Comparison of ENCODE assay signal across 8 mouse cellular contexts in the genomic region with DNA sequence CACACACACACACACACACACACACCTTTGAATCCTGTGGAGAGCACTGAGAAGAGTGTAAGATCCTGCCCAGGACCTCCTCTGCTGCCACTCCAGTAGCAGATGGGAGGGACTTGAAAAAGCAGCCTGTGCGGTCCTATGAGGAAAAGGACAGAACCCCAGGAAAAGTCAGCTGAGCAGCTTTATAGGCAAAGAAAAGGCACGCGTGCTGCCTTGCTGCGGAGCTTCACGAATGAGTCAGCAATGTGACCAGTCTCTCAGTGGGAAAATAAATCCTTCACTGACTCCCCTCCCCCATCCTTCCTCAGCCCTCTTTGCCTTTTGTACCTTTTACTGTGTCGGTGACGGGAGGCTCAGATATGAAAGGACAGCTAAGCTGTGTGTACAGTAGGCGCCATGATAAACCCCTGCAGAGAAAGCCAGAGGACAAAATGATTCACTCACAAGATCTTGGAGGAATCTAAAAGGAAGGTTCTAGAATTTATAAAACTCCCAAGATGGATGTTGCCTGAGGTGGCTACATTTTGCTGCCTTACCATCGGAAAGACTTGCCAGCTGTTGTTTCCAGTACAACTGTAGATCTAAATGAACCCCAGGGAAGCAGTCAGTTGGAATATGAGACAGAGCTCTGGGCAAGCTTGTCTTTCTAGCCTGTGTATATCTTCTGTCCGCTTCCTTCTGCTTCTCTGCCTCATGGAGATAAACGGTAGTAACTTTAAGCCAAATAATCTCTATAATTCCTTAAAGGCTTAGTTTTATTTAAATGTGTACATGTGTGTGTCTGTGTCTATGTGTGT. TPM values are rescaled to one million over a fixed set of nuclear protein-coding genes. Genes with fewer than 3 reads are reported as not detected.
DNase-seq lines count a peak whose midpoint lies in the region; ATAC-seq and TF ChIP-seq lines count a peak whose summit lies in the region.

No protein-coding gene starts in this region.

- H3K4me1 ChIP-seq in midbrain, embryonic 13.5 days (replicated peaks): peaks cover 8% of the 10 kb centered on the region
- H3K4me1 ChIP-seq in midbrain, embryonic 10.5 days: no peaks in the 10 kb centered on the region
- H3K4me1 ChIP-seq in kidney, postnatal 0 days (replicated peaks; ENCODE audit: insufficient read depth, low read length): no peaks in the 10 kb centered on the region
- H3K4me1 ChIP-seq in stomach, embryonic 16.5 days (ENCODE audit: control insufficient read depth, insufficient read depth, low read length): peaks cover 20% of the 10 kb centered on the region

- DNase-seq in embryo, embryonic 10.5 days (ENCODE audit: low spot score): peak; percentile 29
- DNase-seq in embryo, embryonic 10 days (ENCODE audit: low spot score): no peak
- DNase-seq in midbrain, embryonic 10.5 days (ENCODE audit: low spot score): no peak
- DNase-seq in kidney, postnatal 0 days (ENCODE audit: low spot score): peak; percentile 72
- DNase-seq in left cerebral cortex, postnatal 4 days: no peak
- DNase-seq in layer of hippocampus, postnatal 36 days: no peak

- H3K9me3 ChIP-seq in midbrain, embryonic 13.5 days: no peaks in the 10 kb centered on the region
- no peaks in the 10 kb centered on the region for H3K9me3 ChIP-seq in midbrain, embryonic 10.5 days (replicated peaks)
- no peaks in the 10 kb centered on the region for H3K9me3 ChIP-seq in kidney, postnatal 0 days (replicated peaks; ENCODE audit: low read length)
- H3K9me3 ChIP-seq in stomach, embryonic 16.5 days (replicated peaks; ENCODE audit: control insufficient read depth, low read length): no peaks in the 10 kb centered on the region

- no peak overlapping the region for H3K4me3 ChIP-seq in midbrain, embryonic 13.5 days (replicated peaks)
- H3K4me3 ChIP-seq in midbrain, embryonic 10.5 days: no peak overlapping the region
- no peak overlapping the region for H3K4me3 ChIP-seq in kidney, postnatal 0 days (replicated peaks; ENCODE audit: low read depth, low read length)
- no peak overlapping the region for H3K4me3 ChIP-seq in stomach, embryonic 16.5 days (replicated peaks; ENCODE audit: low read length)

- 68% methylated on average over 11 of the region's 11 CpGs for WGBS in midbrain, embryonic 13.5 days
- WGBS in midbrain, embryonic 10.5 days: 89% methylated on average over 11 of the region's 11 CpGs
- WGBS in kidney, postnatal 0 days: 35% methylated on average over 11 of the region's 11 CpGs
- 33% methylated on average over 11 of the region's 11 CpGs for WGBS in stomach, embryonic 16.5 days

- intact Hi-C loops in left cerebral cortex, postnatal 4 days (cut with DNase I): no loop called here

- H3K27me3 ChIP-seq in midbrain, embryonic 13.5 days: no peaks in the 10 kb centered on the region
- no peaks in the 10 kb centered on the region for H3K27me3 ChIP-seq in midbrain, embryonic 10.5 days (ENCODE audit: low read depth, poor library complexity, severe bottlenecking)
- no peaks in the 10 kb centered on the region for H3K27me3 ChIP-seq in kidney, postnatal 0 days (ENCODE audit: insufficient read depth, low read length)
- H3K27me3 ChIP-seq in stomach, embryonic 16.5 days (ENCODE audit: control insufficient read depth, insufficient read depth, low read length): no peaks in the 10 kb centered on the region

- no peak for TF ChIP-seq CTCF in kidney, postnatal 0 days (IDR thresholded peaks at IDR 0.05; ENCODE audit: low read depth)

- H3K4me2 ChIP-seq in midbrain, embryonic 13.5 days (replicated peaks): no peak overlapping the region
- H3K4me2 ChIP-seq in kidney, postnatal 0 days (ENCODE audit: low read length): peak overlapping the region; percentile 1; the same call in 1 of the 2 replicates
- H3K4me2 ChIP-seq in stomach, embryonic 16.5 days (ENCODE audit: low read depth, low read length): no peak overlapping the region

- no peak overlapping the region for H3K27ac ChIP-seq in midbrain, embryonic 13.5 days
- H3K27ac ChIP-seq in midbrain, embryonic 10.5 days (replicated peaks): no peak overlapping the region
- H3K27ac ChIP-seq in kidney, postnatal 0 days: peak overlapping the region; percentile 13; the same call in 1 of the 2 replicates
- peak overlapping the region; percentile 80 for H3K27ac ChIP-seq in stomach, embryonic 16.5 days (ENCODE audit: low read length)

- peak; percentile 55; the same call in 1 of the 2 replicates for ATAC-seq in midbrain, embryonic 13.5 days
- peak; percentile 82 for ATAC-seq in kidney, postnatal 0 days (replicated peaks; ENCODE audit: low FRiP score, low read depth)
- ATAC-seq in stomach, embryonic 16.5 days (ENCODE audit: insufficient read depth, low FRiP score): peak; percentile 80; the same call in 1 of the 2 replicates

- no peak overlapping the region for H3K9ac ChIP-seq in midbrain, embryonic 13.5 days (replicated peaks)
- H3K9ac ChIP-seq in kidney, postnatal 0 days (ENCODE audit: low read depth, low read length): no peak overlapping the region
- H3K9ac ChIP-seq in stomach, embryonic 16.5 days (ENCODE audit: low read length): peak overlapping the region; percentile 22; the same call in 1 of the 2 replicates

- peaks cover 79% of the 10 kb centered on the region for H3K36me3 ChIP-seq in midbrain, embryonic 13.5 days
- H3K36me3 ChIP-seq in midbrain, embryonic 10.5 days: peaks cover 93% of the 10 kb centered on the region
- H3K36me3 ChIP-seq in kidney, postnatal 0 days (ENCODE audit: insufficient read depth, low read length): peaks cover 23% of the 10 kb centered on the region
- peaks cover 14% of the 10 kb centered on the region; the same call in 1 of the 2 replicates for H3K36me3 ChIP-seq in stomach, embryonic 16.5 days (ENCODE audit: control insufficient read depth, insufficient read depth, low read length)

RNA-seq across cellular contexts. Expression of gene Znhit6, which starts 26.6 kb away (rescaled TPM):
- 38.2 TPM in 2 replicates for polyA plus RNA-seq in midbrain, embryonic 13.5 days (2015; fragmentation: Nextera tagmentation; extraction: Ambion mirVana)
- polyA plus RNA-seq in midbrain, embryonic 10.5 days (2016; fragmentation: Nextera tagmentation; extraction: Ambion mirVana): 42.1 and 46.4 TPM in 2 replicates
- 28.6 and 31.8 TPM in 2 replicates for polyA plus RNA-seq in kidney, postnatal 0 days (2015; fragmentation: Nextera tagmentation; extraction: Ambion mirVana)
- 24.3 and 27.3 TPM in 2 replicates for polyA plus RNA-seq in stomach, embryonic 16.5 days (2015; fragmentation: Nextera tagmentation; extraction: Ambion mirVana)
- 10 to 100 TPM; 28.1 to 30.9 TPM for total RNA-seq in left cerebral cortex, postnatal 4 days (2021)
- total RNA-seq in layer of hippocampus, postnatal 36 days (2021): 10 to 100 TPM; 13.7 to 17.7 TPM

RNA-seq across cellular contexts. Expression of gene Ccn1, which starts 47.2 kb away (rescaled TPM):
- polyA plus RNA-seq in midbrain, embryonic 13.5 days (2015; fragmentation: Nextera tagmentation; extraction: Ambion mirVana): 8.5 and 10.2 TPM in 2 replicates
- polyA plus RNA-seq in midbrain, embryonic 10.5 days (2016; fragmentation: Nextera tagmentation; extraction: Ambion mirVana): 32.5 and 36.2 TPM in 2 replicates
- polyA plus RNA-seq in kidney, postnatal 0 days (2015; fragmentation: Nextera tagmentation; extraction: Ambion mirVana): 74.8 and 86.4 TPM in 2 replicates
- polyA plus RNA-seq in stomach, embryonic 16.5 days (2015; fragmentation: Nextera tagmentation; extraction: Ambion mirVana): 50.4 and 52.6 TPM in 2 replicates
- 1 to 10 TPM; 6.3 to 6.5 TPM for total RNA-seq in left cerebral cortex, postnatal 4 days (2021)
- total RNA-seq in layer of hippocampus, postnatal 36 days (2021): 1 to 10 TPM; 4.4 TPM

Comparison
In these comparisons a context has a peak if more than half of its experiments do, and no peak if none do; other contexts are left out.
1. DNase-seq: peak in embryo, embryonic 10.5 days (single experiment) and kidney, postnatal 0 days (single experiment); none in embryo, embryonic 10 days (single experiment), midbrain, embryonic 10.5 days (single experiment), left cerebral cortex, postnatal 4 days (single experiment) and layer of hippocampus, postnatal 36 days (0 of 2).
2. H3K27ac ChIP-seq: peak in kidney, postnatal 0 days (single experiment) and stomach, embryonic 16.5 days (single experiment); none in midbrain, embryonic 13.5 days (single experiment) and midbrain, embryonic 10.5 days (single experiment).
3. Peak in every context shown above with its lines, with median percentiles within 50 percentile points of each other: ATAC-seq.